Mouse (Mus musculus): Measurements from ENCODE around the gene Ankrd39. TPM values are rescaled to one million over a fixed set of nuclear protein-coding genes. Genes with fewer than 3 reads are reported as not detected.

The Ankrd39 gene
- polyA plus RNA-seq, 1 experiment, result 30.8 TPM

GRCm38 (mm10) chr1:36523332-36524013 is 23.8 kb downstream of the Ankrd39 start:
- TF ChIP-seq CTCF (IDR thresholded peaks at IDR 0.05; ENCODE audit: borderline replicate concordance, insufficient read depth, low read depth, low read length), result no peak
- TF ChIP-seq POLR2A (IDR thresholded peaks at IDR 0.05; ENCODE audit: borderline replicate concordance, insufficient read depth, low read length), result no peak
- no peak for DNase-seq
- H3K4me1 ChIP-seq (ENCODE audit: control insufficient read depth, insufficient read depth, low read length), result peaks cover 19% of the 10 kb centered on the region
- H3K27me3 ChIP-seq (ENCODE audit: control insufficient read depth, insufficient read depth, low read length), result no peaks in the 10 kb centered on the region
- WGBS, result 26% methylated on average over 9 of the region's 9 CpGs
- no peak overlapping the region for H3K27ac ChIP-seq (ENCODE audit: insufficient read depth, low read length)
- H3K4me3 ChIP-seq (replicated peaks; ENCODE audit: insufficient read depth, low read depth, low read length), result no peak overlapping the region

GRCm38 (mm10) chr1:36522210-36522609 is 25.0 kb downstream of the Ankrd39 start:
- H3K27me3 ChIP-seq (ENCODE audit: control insufficient read depth, insufficient read depth, low read length), result no peaks in the 10 kb centered on the region
- DNase-seq, result no peak
- no peak overlapping the region for H3K4me3 ChIP-seq (replicated peaks; ENCODE audit: insufficient read depth, low read depth, low read length)
- H3K4me1 ChIP-seq (ENCODE audit: control insufficient read depth, insufficient read depth, low read length), result peaks cover 26% of the 10 kb centered on the region
- H3K27ac ChIP-seq (ENCODE audit: insufficient read depth, low read length), result no peak overlapping the region
- WGBS, result 44% methylated on average over 7 of the region's 7 CpGs
- TF ChIP-seq POLR2A (IDR thresholded peaks at IDR 0.05; ENCODE audit: borderline replicate concordance, insufficient read depth, low read length) (no peak), CTCF (IDR thresholded peaks at IDR 0.05; ENCODE audit: borderline replicate concordance, insufficient read depth, low read depth, low read length) (no peak; the same call in 1 of the 2 replicates)

- no peak for TF ChIP-seq CTCF (IDR thresholded peaks at IDR 0.05; ENCODE audit: borderline replicate concordance, insufficient read depth, low read depth, low read length)
- no peak for TF ChIP-seq POLR2A (IDR thresholded peaks at IDR 0.05; ENCODE audit: borderline replicate concordance, insufficient read depth, low read length)
These were observed 27.6 kb downstream of the Ankrd39 start for GRCm38 (mm10) chr1:36519626-36520025.

GRCm38 (mm10) chr1:36518259-36518658 is 29.0 kb downstream of the Ankrd39 start:
- peak; percentile 38 to 46 for DNase-seq

More at GRCm38 (mm10) chr1:36519626-36520025, 27.6 kb downstream of the Ankrd39 start:
- no peak for DNase-seq
- Histone ChIP-seq H3K4me1 (ENCODE audit: control insufficient read depth, insufficient read depth, low read length) (peaks cover 42% of the 10 kb centered on the region), H3K27me3 (ENCODE audit: control insufficient read depth, insufficient read depth, low read length) (no peaks in the 10 kb centered on the region), H3K27ac (ENCODE audit: insufficient read depth, low read length) (no peak overlapping the region), H3K4me3 (replicated peaks; ENCODE audit: insufficient read depth, low read depth, low read length) (no peak overlapping the region)
- WGBS, result 81% methylated on average over 11 of the region's 11 CpGs

DNA sequence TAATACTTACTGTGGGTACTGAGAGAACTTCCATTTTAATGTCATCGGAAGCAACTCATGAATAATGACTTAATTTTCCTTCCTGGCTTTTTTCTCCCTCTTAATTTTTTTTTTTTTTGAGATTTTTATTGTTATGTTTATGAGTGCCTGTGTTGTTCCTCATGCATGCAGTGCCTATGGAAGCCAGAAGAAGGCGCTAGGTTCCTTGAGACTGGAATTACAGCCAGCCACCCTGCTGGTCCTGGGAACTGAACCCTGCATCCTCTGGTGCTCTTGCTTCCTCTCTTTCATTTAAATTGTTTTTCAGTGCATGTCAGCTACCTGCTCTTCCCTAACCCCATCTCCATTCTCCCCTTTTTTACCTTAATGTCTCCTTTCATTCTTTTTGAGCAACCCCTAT is 33.5 kb downstream of the Ankrd39 start:
- H3K27ac ChIP-seq (ENCODE audit: insufficient read depth, low read length), result no peak overlapping the region
- H3K4me3 ChIP-seq (replicated peaks; ENCODE audit: insufficient read depth, low read depth, low read length), result peak overlapping the region; percentile 38
- WGBS, result 27% methylated on average over 2 of the region's 2 CpGs
- H3K27me3 ChIP-seq (ENCODE audit: control insufficient read depth, insufficient read depth, low read length), result no peaks in the 10 kb centered on the region
- DNase-seq, result peak; percentile 66
- TF ChIP-seq CTCF (IDR thresholded peaks at IDR 0.05; ENCODE audit: borderline replicate concordance, insufficient read depth, low read depth, low read length), result peak; percentile 70
- no peak for TF ChIP-seq POLR2A (IDR thresholded peaks at IDR 0.05; ENCODE audit: borderline replicate concordance, insufficient read depth, low read length)
- peaks cover 31% of the 10 kb centered on the region for H3K4me1 ChIP-seq (ENCODE audit: control insufficient read depth, insufficient read depth, low read length)

More at GRCm38 (mm10) chr1:36518259-36518658, 29.0 kb downstream of the Ankrd39 start:
- 10% methylated on average over 3 of the region's 3 CpGs for WGBS
- Histone ChIP-seq H3K27ac (ENCODE audit: insufficient read depth, low read length) (peak overlapping the region; percentile 66), H3K4me3 (replicated peaks; ENCODE audit: insufficient read depth, low read depth, low read length) (no peak overlapping the region), H3K4me1 (ENCODE audit: control insufficient read depth, insufficient read depth, low read length) (peaks cover 41% of the 10 kb centered on the region), H3K27me3 (ENCODE audit: control insufficient read depth, insufficient read depth, low read length) (no peaks in the 10 kb centered on the region)
- no peak for TF ChIP-seq CTCF (IDR thresholded peaks at IDR 0.05; ENCODE audit: borderline replicate concordance, insufficient read depth, low read depth, low read length)
- TF ChIP-seq POLR2A (IDR thresholded peaks at IDR 0.05; ENCODE audit: borderline replicate concordance, insufficient read depth, low read length), result no peak

DNA sequence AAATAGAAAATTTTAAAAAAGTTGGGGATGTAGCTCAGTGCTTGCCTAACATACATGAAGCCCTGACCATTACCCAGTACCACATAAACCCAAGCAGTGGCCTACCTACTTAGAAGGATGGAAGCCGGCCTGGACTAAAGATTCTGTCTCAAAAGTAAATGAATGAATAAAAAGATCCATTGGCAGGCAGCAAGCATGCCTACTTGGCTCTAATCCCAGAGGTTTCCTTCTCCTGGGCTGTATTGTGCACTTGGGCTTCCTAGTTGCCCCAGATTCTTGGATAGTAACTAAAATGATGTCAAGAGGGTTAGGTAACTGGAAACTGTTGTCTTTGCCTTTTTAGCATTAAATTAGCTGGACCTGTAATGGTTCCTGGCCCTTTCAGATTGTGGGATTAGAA is 33.9 kb downstream of the Ankrd39 start:
- peak in 1 of 2 experiments; percentile 57 for DNase-seq
- no peaks in the 10 kb centered on the region for H3K27me3 ChIP-seq (ENCODE audit: control insufficient read depth, insufficient read depth, low read length)
- H3K4me3 ChIP-seq (replicated peaks; ENCODE audit: insufficient read depth, low read depth, low read length), result peak overlapping the region; percentile 59
- no peak overlapping the region for H3K27ac ChIP-seq (ENCODE audit: insufficient read depth, low read length)
- TF ChIP-seq CTCF (IDR thresholded peaks at IDR 0.05; ENCODE audit: borderline replicate concordance, insufficient read depth, low read depth, low read length) (no peak), POLR2A (IDR thresholded peaks at IDR 0.05; ENCODE audit: borderline replicate concordance, insufficient read depth, low read length) (no peak)
- whole genome bisulfite sequencing, result 2% methylated on average over 1 of the region's 1 CpGs
- peaks cover 28% of the 10 kb centered on the region for H3K4me1 ChIP-seq (ENCODE audit: control insufficient read depth, insufficient read depth, low read length)

DNA sequence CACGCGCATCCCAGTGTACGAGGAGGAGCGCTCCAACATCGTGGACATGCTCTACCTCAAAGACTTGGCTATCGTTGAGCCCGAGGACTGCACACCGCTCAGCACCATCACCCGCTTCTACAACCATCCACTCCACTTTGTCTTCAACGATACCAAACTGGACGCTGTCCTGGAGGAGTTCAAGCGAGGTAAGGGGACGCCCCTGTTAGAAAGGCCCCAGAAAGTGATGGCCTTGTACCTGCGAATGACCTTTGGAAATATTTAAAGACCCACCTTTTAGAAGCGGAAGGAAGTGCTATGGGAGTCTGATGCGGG is 34.3 kb downstream of the Ankrd39 start:
- Histone ChIP-seq H3K4me3 (replicated peaks; ENCODE audit: insufficient read depth, low read depth, low read length) (peak overlapping the region; percentile 59), H3K27me3 (ENCODE audit: control insufficient read depth, insufficient read depth, low read length) (no peaks in the 10 kb centered on the region), H3K27ac (ENCODE audit: insufficient read depth, low read length) (peak overlapping the region; percentile 34; the same call in 1 of the 2 replicates), H3K4me1 (ENCODE audit: control insufficient read depth, insufficient read depth, low read length) (peaks cover 28% of the 10 kb centered on the region)
- WGBS, result 2% methylated on average over 16 of the region's 16 CpGs
- TF ChIP-seq CTCF (IDR thresholded peaks at IDR 0.05; ENCODE audit: borderline replicate concordance, insufficient read depth, low read depth, low read length), result no peak
- no peak for TF ChIP-seq POLR2A (IDR thresholded peaks at IDR 0.05; ENCODE audit: borderline replicate concordance, insufficient read depth, low read length)
- no peak for DNase-seq

Measured in cerebellum, adult 2 months (tissue).